ENCODE assay signal across 8 mouse cellular contexts in the genomic region with DNA sequence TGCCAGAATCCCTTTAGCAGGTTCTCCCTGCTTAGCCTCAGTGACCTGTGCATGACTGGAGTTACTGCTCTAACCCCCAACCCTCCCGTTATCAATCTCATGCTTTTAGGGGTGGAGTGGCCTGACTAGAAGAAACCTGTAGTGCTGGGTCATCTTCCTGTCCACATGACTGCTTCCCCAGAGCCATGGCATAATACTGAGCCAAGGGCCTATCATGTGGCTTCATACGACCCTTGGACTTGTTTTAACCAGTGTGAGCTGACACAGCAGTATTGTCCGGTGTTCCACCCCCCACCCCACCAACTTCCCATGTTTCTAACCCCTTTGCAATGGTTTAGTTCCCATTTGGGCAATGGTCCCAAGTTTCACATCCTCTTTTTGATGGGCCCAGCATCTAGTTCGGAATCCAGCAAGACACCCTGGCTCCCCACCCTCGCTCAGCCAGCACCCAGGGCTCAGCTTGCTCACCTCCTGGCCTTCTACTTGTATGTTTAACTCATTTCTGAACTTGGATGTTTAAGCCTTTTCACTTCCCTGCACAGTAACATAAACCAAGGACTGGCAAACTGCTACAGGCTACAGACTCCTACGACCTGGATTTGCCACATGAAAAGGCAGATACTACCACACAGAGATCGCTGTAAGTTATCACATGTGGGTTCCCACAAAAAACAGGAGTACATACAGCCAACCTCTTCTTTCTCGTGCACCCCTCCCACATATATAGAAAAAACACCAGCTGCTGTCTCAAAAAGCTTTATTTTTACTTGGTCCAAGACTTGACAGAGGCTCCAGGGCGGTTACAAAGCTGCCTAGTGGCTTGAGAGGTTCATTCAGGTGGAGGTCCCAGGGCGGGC. TPM values are rescaled to one million over a fixed set of nuclear protein-coding genes. Genes with fewer than 3 reads are reported as not detected.
DNase-seq lines count a peak whose midpoint lies in the region; ATAC-seq and TF ChIP-seq lines count a peak whose summit lies in the region.

No protein-coding gene starts in this region.

- H3K79me2 ChIP-seq in heart, adult 2 months (replicated peaks; ENCODE audit: control insufficient read depth, insufficient read depth, low read length) = no peaks in the 10 kb centered on the region

- H3K4me3 ChIP-seq in heart, adult 2 months = peak overlapping the region; percentile 59; the same call in 1 of the 2 replicates
- H3K4me3 ChIP-seq in embryonic facial prominence, embryonic 11.5 days (ENCODE audit: low read depth, low read length) = peak overlapping the region; percentile 65
- peak overlapping the region; percentile 86 for H3K4me3 ChIP-seq in hindbrain, embryonic 13.5 days
- H3K4me3 ChIP-seq in liver, embryonic 11.5 days (ENCODE audit: low read depth, low read length) = peak overlapping the region; percentile 89
- H3K4me3 ChIP-seq in neural tube, embryonic 11.5 days (ENCODE audit: low read depth, low read length) = peak overlapping the region; percentile 73

- no peaks in the 10 kb centered on the region for H3K27me3 ChIP-seq in heart, adult 2 months (ENCODE audit: control insufficient read depth, insufficient read depth, low read length)
- H3K27me3 ChIP-seq in embryonic facial prominence, embryonic 11.5 days (ENCODE audit: control insufficient read depth, insufficient read depth, low read length) = no peaks in the 10 kb centered on the region
- H3K27me3 ChIP-seq in hindbrain, embryonic 13.5 days = no peaks in the 10 kb centered on the region
- H3K27me3 ChIP-seq in liver, embryonic 11.5 days (replicated peaks; ENCODE audit: control insufficient read depth, insufficient read depth, low read length) = no peaks in the 10 kb centered on the region
- H3K27me3 ChIP-seq in neural tube, embryonic 11.5 days (ENCODE audit: control insufficient read depth, insufficient read depth, low read length) = no peaks in the 10 kb centered on the region

- TF ChIP-seq EP300 in heart, adult 2 months (IDR thresholded peaks at IDR 0.05; ENCODE audit: insufficient read depth, low read depth, low read length) = peak; percentile 76; the same call in 1 of the 2 replicates

- ATAC-seq in embryonic facial prominence, embryonic 11.5 days (replicated peaks; ENCODE audit: insufficient number of reproducible peaks, low FRiP score, low TSS enrichment, low read depth) = no peak
- no peak for ATAC-seq in hindbrain, embryonic 13.5 days (ENCODE audit: low FRiP score)
- peak; percentile 21 for ATAC-seq in liver, embryonic 11.5 days (replicated peaks; ENCODE audit: low FRiP score)
- no peak for ATAC-seq in neural tube, embryonic 11.5 days (ENCODE audit: insufficient read depth, low FRiP score, low TSS enrichment)

- intact Hi-C loops in heart, adult 2 months (cut with DNase I) = no loop called here

- peaks cover 15% of the 10 kb centered on the region for H3K4me1 ChIP-seq in heart, adult 2 months (ENCODE audit: control insufficient read depth, insufficient read depth, low read length)
- peaks cover 6% of the 10 kb centered on the region for H3K4me1 ChIP-seq in embryonic facial prominence, embryonic 11.5 days (ENCODE audit: control insufficient read depth, insufficient read depth, low read length)
- peaks cover 40% of the 10 kb centered on the region for H3K4me1 ChIP-seq in hindbrain, embryonic 13.5 days (replicated peaks)
- peaks cover 40% of the 10 kb centered on the region for H3K4me1 ChIP-seq in liver, embryonic 11.5 days (replicated peaks; ENCODE audit: control insufficient read depth, insufficient read depth, low read length)
- peaks cover 22% of the 10 kb centered on the region for H3K4me1 ChIP-seq in neural tube, embryonic 11.5 days (ENCODE audit: control insufficient read depth, insufficient read depth, low read length)

- H3K36me3 ChIP-seq in heart, adult 2 months (ENCODE audit: control insufficient read depth, insufficient read depth, low read length) = peaks cover 12% of the 10 kb centered on the region
- H3K36me3 ChIP-seq in embryonic facial prominence, embryonic 11.5 days (replicated peaks; ENCODE audit: control insufficient read depth, insufficient read depth, low read depth, low read length) = peaks cover 7% of the 10 kb centered on the region; the same call in 1 of the 2 replicates
- H3K36me3 ChIP-seq in hindbrain, embryonic 13.5 days = peaks cover 54% of the 10 kb centered on the region
- H3K36me3 ChIP-seq in liver, embryonic 11.5 days (ENCODE audit: control insufficient read depth, insufficient read depth, low read length) = peaks cover 27% of the 10 kb centered on the region
- H3K36me3 ChIP-seq in neural tube, embryonic 11.5 days (ENCODE audit: control insufficient read depth, insufficient read depth, low read length) = peaks cover 11% of the 10 kb centered on the region

- H3K27ac ChIP-seq in heart, adult 2 months = peak overlapping the region; percentile 54
- H3K27ac ChIP-seq in embryonic facial prominence, embryonic 11.5 days (replicated peaks; ENCODE audit: low read depth, low read length) = no peak overlapping the region
- H3K27ac ChIP-seq in hindbrain, embryonic 13.5 days = peak overlapping the region; percentile 97
- H3K27ac ChIP-seq in liver, embryonic 11.5 days (ENCODE audit: low read depth, low read length) = peak overlapping the region; percentile 96
- H3K27ac ChIP-seq in neural tube, embryonic 11.5 days (ENCODE audit: low read depth, low read length) = no peak overlapping the region

- WGBS in heart, adult 2 months = 37% methylated on average over 10 of the region's 10 CpGs
- WGBS in embryonic facial prominence, embryonic 11.5 days = 72% methylated on average over 9 of the region's 10 CpGs
- 71% methylated on average over 10 of the region's 10 CpGs for WGBS in hindbrain, embryonic 13.5 days
- WGBS in liver, embryonic 11.5 days = 45% methylated on average over 10 of the region's 10 CpGs
- 76% methylated on average over 9 of the region's 10 CpGs for WGBS in neural tube, embryonic 11.5 days

- TF ChIP-seq POLR2A in heart, adult 2 months (IDR thresholded peaks at IDR 0.05; ENCODE audit: insufficient read depth, low read depth, low read length) = peak; percentile 46

- peak; percentile 43 to 58 for DNase-seq in heart, adult 2 months
- DNase-seq in heart, postnatal 4 days = no peak
- no peak for DNase-seq in embryonic facial prominence, embryonic 11.5 days (ENCODE audit: low spot score)
- DNase-seq in liver, embryonic 11.5 days (ENCODE audit: low spot score) = no peak
- DNase-seq in neural tube, embryonic 11.5 days (ENCODE audit: low spot score) = no peak
- no peak for DNase-seq in left cerebral cortex, adult 18-20 months (ENCODE audit: low spot score in 2 of 2)
- DNase-seq in adrenal gland, postnatal 36 days = no peak

- H3K9ac ChIP-seq in heart, adult 2 months (ENCODE audit: low read depth, low read length) = no peak overlapping the region
- H3K9ac ChIP-seq in embryonic facial prominence, embryonic 11.5 days (replicated peaks; ENCODE audit: low read length) = peak overlapping the region; percentile 83
- peak overlapping the region; percentile 95 for H3K9ac ChIP-seq in hindbrain, embryonic 13.5 days
- H3K9ac ChIP-seq in liver, embryonic 11.5 days (ENCODE audit: low read depth, low read length) = peak overlapping the region; percentile 94
- H3K9ac ChIP-seq in neural tube, embryonic 11.5 days (ENCODE audit: low read length) = peak overlapping the region; percentile 93; the same call in 1 of the 2 replicates

- no peak for TF ChIP-seq CTCF in heart, adult 2 months (IDR thresholded peaks at IDR 0.05)

- peak overlapping the region; percentile 51 for H3K4me2 ChIP-seq in embryonic facial prominence, embryonic 11.5 days (ENCODE audit: low read depth, low read length)
- peak overlapping the region; percentile 98 for H3K4me2 ChIP-seq in hindbrain, embryonic 13.5 days
- H3K4me2 ChIP-seq in liver, embryonic 11.5 days = peak overlapping the region; percentile 98
- H3K4me2 ChIP-seq in neural tube, embryonic 11.5 days (ENCODE audit: low read depth) = peak overlapping the region; percentile 87

- no peaks in the 10 kb centered on the region for H3K9me3 ChIP-seq in embryonic facial prominence, embryonic 11.5 days (replicated peaks; ENCODE audit: control insufficient read depth, low read length)
- H3K9me3 ChIP-seq in hindbrain, embryonic 13.5 days = no peaks in the 10 kb centered on the region
- no peaks in the 10 kb centered on the region for H3K9me3 ChIP-seq in liver, embryonic 11.5 days (ENCODE audit: control insufficient read depth, low read length)
- no peaks in the 10 kb centered on the region for H3K9me3 ChIP-seq in neural tube, embryonic 11.5 days (ENCODE audit: control insufficient read depth, low read length)

RNA-seq across cellular contexts. Expression of gene Ftl1, which starts 2.3 kb away (rescaled TPM):
- total RNA-seq in heart, adult 2 months (2021) = 100 to 1,000 TPM; 213 to 308 TPM
- 505 and 903 TPM in 2 replicates for polyA plus RNA-seq in heart, adult 2 months (2012; rRNA removed)
- 100 to 1,000 TPM; 302 to 316 TPM for total RNA-seq in heart, postnatal 4 days (2021)
- 4,830 and 5,123 TPM in 2 replicates for polyA plus RNA-seq in embryonic facial prominence, embryonic 11.5 days (2014; fragmentation: Nextera tagmentation; extraction: Ambion mirVana)
- 7,019 and 7,066 TPM in 2 replicates for polyA plus RNA-seq in hindbrain, embryonic 13.5 days (2015; fragmentation: Nextera tagmentation; extraction: Ambion mirVana)
- 6,297 and 6,318 TPM in 2 replicates for polyA plus RNA-seq in liver, embryonic 11.5 days (2014; fragmentation: Nextera tagmentation; extraction: Ambion mirVana)
- 5,316 and 5,449 TPM in 2 replicates for polyA plus RNA-seq in neural tube, embryonic 11.5 days (2014; fragmentation: Nextera tagmentation; extraction: Ambion mirVana)
- total RNA-seq in left cerebral cortex, adult 18-20 months (2021) = 100 to 1,000 TPM; 218 to 238 TPM
- 1,000 to 10,000 TPM in 1 of 2 experiments, 100 to 1,000 TPM in 1; 896 to 1,448 TPM for total RNA-seq in adrenal gland, postnatal 36 days (2021)

RNA-seq across cellular contexts. Expression of gene Bax, which starts 9.3 kb away (rescaled TPM):
- 10 to 100 TPM; 21.9 to 25.9 TPM for total RNA-seq in heart, adult 2 months (2021)
- 46.6 and 47.2 TPM in 2 replicates for polyA plus RNA-seq in heart, adult 2 months (2012; rRNA removed)
- 10 to 100 TPM; 48.6 to 50.7 TPM for total RNA-seq in heart, postnatal 4 days (2021)
- polyA plus RNA-seq in embryonic facial prominence, embryonic 11.5 days (2014; fragmentation: Nextera tagmentation; extraction: Ambion mirVana) = 151 and 168 TPM in 2 replicates
- polyA plus RNA-seq in hindbrain, embryonic 13.5 days (2015; fragmentation: Nextera tagmentation; extraction: Ambion mirVana) = 253 and 271 TPM in 2 replicates
- 190 and 212 TPM in 2 replicates for polyA plus RNA-seq in liver, embryonic 11.5 days (2014; fragmentation: Nextera tagmentation; extraction: Ambion mirVana)
- polyA plus RNA-seq in neural tube, embryonic 11.5 days (2014; fragmentation: Nextera tagmentation; extraction: Ambion mirVana) = 193 and 206 TPM in 2 replicates
- total RNA-seq in left cerebral cortex, adult 18-20 months (2021) = 10 to 100 TPM; 55.2 to 59.3 TPM
- 10 to 100 TPM; 60.1 to 64.5 TPM for total RNA-seq in adrenal gland, postnatal 36 days (2021)

RNA-seq across cellular contexts. Expression of gene Ruvbl2, which starts 19.5 kb away (rescaled TPM):
- 10 to 100 TPM; 26.5 to 26.9 TPM for total RNA-seq in heart, adult 2 months (2021)
- polyA plus RNA-seq in heart, adult 2 months (2012; rRNA removed) = 32.7 and 33.5 TPM in 2 replicates
- 10 to 100 TPM; 38.7 to 39.3 TPM for total RNA-seq in heart, postnatal 4 days (2021)
- 172 and 179 TPM in 2 replicates for polyA plus RNA-seq in embryonic facial prominence, embryonic 11.5 days (2014; fragmentation: Nextera tagmentation; extraction: Ambion mirVana)
- 99.9 and 110 TPM in 2 replicates for polyA plus RNA-seq in hindbrain, embryonic 13.5 days (2015; fragmentation: Nextera tagmentation; extraction: Ambion mirVana)
- polyA plus RNA-seq in liver, embryonic 11.5 days (2014; fragmentation: Nextera tagmentation; extraction: Ambion mirVana) = 240 and 250 TPM in 2 replicates
- polyA plus RNA-seq in neural tube, embryonic 11.5 days (2014; fragmentation: Nextera tagmentation; extraction: Ambion mirVana) = 165 and 172 TPM in 2 replicates
- 10 to 100 TPM; 32.4 to 34.5 TPM for total RNA-seq in left cerebral cortex, adult 18-20 months (2021)
- total RNA-seq in adrenal gland, postnatal 36 days (2021) = 10 to 100 TPM; 50.3 to 56.3 TPM

RNA-seq across cellular contexts. Expression of gene Gys1, which starts 22.8 kb away (rescaled TPM):
- total RNA-seq in heart, adult 2 months (2021) = 100 to 1,000 TPM in 1 of 2 experiments, 10 to 100 TPM in 1; 96.9 to 115 TPM
- polyA plus RNA-seq in heart, adult 2 months (2012; rRNA removed) = 111 and 135 TPM in 2 replicates
- total RNA-seq in heart, postnatal 4 days (2021) = 10 to 100 TPM; 82.7 to 90.3 TPM
- polyA plus RNA-seq in embryonic facial prominence, embryonic 11.5 days (2014; fragmentation: Nextera tagmentation; extraction: Ambion mirVana) = 28.7 and 30.7 TPM in 2 replicates
- 21.9 and 23.2 TPM in 2 replicates for polyA plus RNA-seq in hindbrain, embryonic 13.5 days (2015; fragmentation: Nextera tagmentation; extraction: Ambion mirVana)
- 21.4 and 23.7 TPM in 2 replicates for polyA plus RNA-seq in liver, embryonic 11.5 days (2014; fragmentation: Nextera tagmentation; extraction: Ambion mirVana)
- polyA plus RNA-seq in neural tube, embryonic 11.5 days (2014; fragmentation: Nextera tagmentation; extraction: Ambion mirVana) = 32.8 and 37.2 TPM in 2 replicates
- 10 to 100 TPM; 15.1 to 18.1 TPM for total RNA-seq in left cerebral cortex, adult 18-20 months (2021)
- total RNA-seq in adrenal gland, postnatal 36 days (2021) = 10 to 100 TPM; 41.7 to 43.9 TPM

RNA-seq across cellular contexts. Expression of gene Tulp2, which starts 24.2 kb away (rescaled TPM):
- total RNA-seq in heart, adult 2 months (2021) = not detected
- polyA plus RNA-seq in heart, adult 2 months (2012; rRNA removed) = 0.20 and 0.27 TPM in 2 replicates
- total RNA-seq in heart, postnatal 4 days (2021) = 1 to 10 TPM in 1 of 2 experiments, not detected in 1; 1.1 TPM
- polyA plus RNA-seq in embryonic facial prominence, embryonic 11.5 days (2014; fragmentation: Nextera tagmentation; extraction: Ambion mirVana) = 0.43 and 0.95 TPM in 2 replicates
- polyA plus RNA-seq in hindbrain, embryonic 13.5 days (2015; fragmentation: Nextera tagmentation; extraction: Ambion mirVana) = 0.13 and 0.22 TPM in 2 replicates
- polyA plus RNA-seq in liver, embryonic 11.5 days (2014; fragmentation: Nextera tagmentation; extraction: Ambion mirVana) = 2.3 and 3.2 TPM in 2 replicates
- polyA plus RNA-seq in neural tube, embryonic 11.5 days (2014; fragmentation: Nextera tagmentation; extraction: Ambion mirVana) = 0.26 and 0.57 TPM in 2 replicates
- under 1 TPM in 1 of 2 experiments, not detected in 1; 0.21 TPM for total RNA-seq in left cerebral cortex, adult 18-20 months (2021)
- total RNA-seq in adrenal gland, postnatal 36 days (2021) = 1 to 10 TPM in 1 of 2 experiments, under 1 TPM in 1; 0.86 to 2.1 TPM

Comparison
In these comparisons a context has a peak if more than half of its experiments do, and no peak if none do; other contexts are left out.
1. DNase-seq: peak in heart, adult 2 months (2 of 2); none in heart, postnatal 4 days (single experiment), embryonic facial prominence, embryonic 11.5 days (single experiment), liver, embryonic 11.5 days (single experiment), neural tube, embryonic 11.5 days (single experiment), left cerebral cortex, adult 18-20 months (0 of 2) and adrenal gland, postnatal 36 days (0 of 2).
2. H3K27ac ChIP-seq: peak in heart, adult 2 months (single experiment), hindbrain, embryonic 13.5 days (single experiment) and liver, embryonic 11.5 days (single experiment); none in embryonic facial prominence, embryonic 11.5 days (single experiment) and neural tube, embryonic 11.5 days (single experiment).
3. Peak in every context shown above with its lines, with median percentiles within 50 percentile points of each other: H3K4me3 ChIP-seq and H3K4me2 ChIP-seq.